Mouse (Mus musculus): Measurements from ENCODE around the gene Nucb2.

The Nucb2 gene

DNA sequence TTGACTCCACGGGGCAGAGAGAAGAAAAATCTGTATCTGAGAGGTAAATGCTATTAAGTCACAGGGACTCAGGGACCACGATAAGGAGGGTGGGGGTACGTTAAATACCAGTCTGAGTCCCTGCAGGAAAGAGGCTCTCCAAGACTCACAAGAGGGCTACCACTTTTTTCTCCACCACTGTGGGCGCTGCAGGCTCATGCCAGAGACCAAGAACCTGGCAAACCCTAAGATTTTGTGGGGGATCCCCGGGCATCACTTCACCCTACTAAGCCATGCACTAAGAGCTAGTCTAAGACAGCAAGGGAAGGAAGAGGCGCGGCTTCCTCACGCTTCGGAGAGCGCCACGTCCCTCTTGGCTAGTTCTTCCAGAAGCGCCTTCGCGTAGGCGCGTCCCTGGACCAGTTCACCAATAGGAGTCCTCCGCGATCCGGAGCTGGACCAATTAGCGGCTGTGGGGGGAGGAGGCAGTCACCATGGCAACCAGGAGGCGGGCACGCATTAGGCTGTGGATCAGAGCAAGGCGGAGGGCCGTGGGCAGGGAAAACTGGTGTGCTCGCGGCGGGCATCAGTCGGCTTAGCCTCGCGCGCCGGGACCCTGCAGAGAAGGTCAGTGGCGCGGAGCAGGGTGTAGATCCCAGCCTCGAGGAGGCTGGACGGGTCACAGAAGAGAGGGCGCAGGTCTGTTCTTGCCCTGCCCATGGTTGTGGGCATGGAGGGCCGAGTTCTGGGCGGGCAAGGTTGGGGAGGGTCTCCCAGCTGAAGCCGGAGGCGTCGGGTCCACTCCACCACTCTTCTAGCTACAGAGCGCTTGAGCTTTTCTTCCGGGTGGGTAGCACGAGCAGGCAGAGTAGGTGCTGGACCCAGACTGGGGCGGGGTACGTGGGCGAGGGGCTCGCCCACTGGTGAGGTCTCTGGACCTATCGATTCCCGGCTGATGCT is at the start of gene Nucb2:
Gene Nucb2 (plus strand): TSS at position 491 of the 939 bp plus-strand sequence.
- DNase-seq, result peak; percentile 98 to 100

DNA sequence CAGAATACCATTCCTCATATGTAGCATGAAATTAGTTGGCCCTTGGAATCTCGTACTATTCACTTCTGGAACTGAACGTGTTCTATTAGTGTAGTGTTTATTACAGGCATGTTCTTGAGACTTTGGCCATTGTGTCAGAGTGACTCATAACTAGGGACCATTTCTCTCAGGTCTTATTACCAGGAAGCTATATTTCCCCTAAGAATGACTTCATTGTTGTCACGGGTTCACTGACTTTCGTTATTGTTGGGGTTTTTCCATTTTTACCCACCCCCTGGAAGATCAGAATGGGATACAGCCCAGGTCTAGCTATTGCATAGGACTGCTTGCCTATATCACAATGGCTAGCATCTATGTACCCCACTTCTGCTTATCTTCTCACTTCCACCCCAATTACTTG is 47.2 kb upstream of the Nucb2 start:
- no peak for DNase-seq

DNA sequence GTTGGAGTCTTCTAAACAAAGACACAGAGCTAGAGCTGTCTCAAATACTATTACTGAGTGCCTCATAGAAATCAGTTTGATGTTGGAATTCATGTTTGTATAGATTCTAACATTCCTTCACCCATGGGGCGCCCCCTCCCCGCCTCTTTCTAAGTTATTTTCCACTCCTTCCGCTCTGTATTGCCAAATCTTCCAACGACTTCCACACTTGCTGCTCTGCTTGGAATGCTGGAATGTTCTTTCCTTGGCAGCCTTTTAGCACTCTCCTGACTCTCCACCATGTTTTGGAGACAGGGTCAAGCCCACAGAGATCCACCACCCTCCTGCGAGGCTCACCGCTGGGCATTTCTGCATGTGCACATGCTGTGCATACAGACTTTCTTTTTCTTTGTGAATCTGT is 46.8 kb upstream of the Nucb2 start:
- DNase-seq, result no peak

DNA sequence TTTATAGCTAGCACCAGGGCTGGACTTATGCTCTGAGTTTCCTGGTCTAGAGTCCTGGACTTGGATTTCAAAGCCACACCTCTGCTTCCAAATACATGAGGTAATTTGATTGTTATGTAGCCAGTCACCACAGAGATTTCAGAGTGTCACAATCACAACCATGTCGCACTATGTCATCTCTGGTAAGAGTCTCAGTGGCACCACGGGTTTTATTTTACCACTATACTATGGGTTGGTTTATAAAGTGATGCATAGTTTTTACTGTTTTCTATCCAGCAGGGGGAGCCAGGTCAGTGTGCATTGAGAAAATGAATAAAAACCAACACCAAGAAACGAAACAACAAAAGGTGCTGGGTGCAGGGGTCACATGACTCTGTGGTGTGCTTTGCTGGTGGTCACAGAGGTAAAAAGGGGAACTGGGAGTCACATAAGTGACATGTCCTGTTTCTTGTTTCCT is 45.2 kb upstream of the Nucb2 start:
- DNase-seq, result peak in 1 of 2 experiments; percentile 4

DNA sequence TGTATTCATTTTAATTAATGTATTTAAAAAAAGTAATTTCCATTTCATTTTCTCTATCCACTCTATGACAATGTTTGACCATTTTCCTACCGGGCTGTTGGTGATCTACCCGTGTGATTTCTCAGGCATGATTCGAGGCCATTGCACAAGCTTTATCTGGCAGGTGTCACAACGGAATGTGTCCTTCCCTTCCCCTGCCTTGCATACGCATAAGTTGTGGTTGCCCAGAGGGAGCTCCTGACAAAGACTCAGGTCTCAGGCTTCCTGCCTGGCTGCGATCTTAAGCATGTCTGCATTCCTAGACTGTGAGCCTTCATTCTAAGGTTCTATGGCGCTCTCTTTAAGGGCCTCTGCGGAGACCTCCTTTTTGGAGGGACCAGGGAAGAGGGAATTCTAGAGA is 42.1 kb upstream of the Nucb2 start:
- no peak for DNase-seq

DNA sequence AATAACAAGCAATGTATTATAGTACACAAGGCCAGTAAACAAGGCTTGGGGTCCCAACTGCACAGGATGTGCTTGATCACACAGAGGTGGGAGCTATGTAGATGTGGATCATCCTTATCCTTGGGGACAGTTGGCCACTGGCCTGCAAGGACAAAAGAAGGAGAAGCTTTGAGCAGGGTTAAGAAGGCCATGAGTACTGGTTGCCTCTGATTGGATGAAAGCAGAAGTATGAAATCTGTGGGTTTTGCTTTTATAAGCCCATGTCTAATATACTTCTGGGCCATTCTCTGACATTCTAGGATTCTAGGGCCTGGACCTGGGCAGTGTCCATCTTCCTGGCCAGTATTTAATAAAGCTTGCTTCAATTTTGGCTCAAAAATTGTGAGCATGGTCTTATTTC is 28.3 kb upstream of the Nucb2 start:
- no peak for DNase-seq

DNA sequence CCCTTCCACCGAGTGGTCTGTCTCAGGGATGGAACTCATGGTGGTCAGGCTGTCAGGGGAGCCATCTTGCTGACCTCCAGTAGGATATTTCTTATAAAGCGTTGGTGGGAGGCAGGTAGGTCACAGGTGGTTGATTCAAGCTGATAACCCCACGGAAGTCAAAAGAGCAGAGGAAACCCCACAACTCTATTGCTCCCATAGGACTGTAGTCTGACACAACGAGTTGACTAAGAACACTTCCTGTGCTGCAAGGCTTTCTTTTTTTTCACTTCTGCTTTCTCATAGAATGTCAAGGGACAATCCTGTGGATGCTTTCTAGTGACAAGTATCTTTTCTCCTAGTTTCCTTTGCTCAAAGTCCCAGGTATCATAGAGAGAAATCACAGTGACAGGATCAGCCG is 27.9 kb upstream of the Nucb2 start:
- no peak for DNase-seq

DNA sequence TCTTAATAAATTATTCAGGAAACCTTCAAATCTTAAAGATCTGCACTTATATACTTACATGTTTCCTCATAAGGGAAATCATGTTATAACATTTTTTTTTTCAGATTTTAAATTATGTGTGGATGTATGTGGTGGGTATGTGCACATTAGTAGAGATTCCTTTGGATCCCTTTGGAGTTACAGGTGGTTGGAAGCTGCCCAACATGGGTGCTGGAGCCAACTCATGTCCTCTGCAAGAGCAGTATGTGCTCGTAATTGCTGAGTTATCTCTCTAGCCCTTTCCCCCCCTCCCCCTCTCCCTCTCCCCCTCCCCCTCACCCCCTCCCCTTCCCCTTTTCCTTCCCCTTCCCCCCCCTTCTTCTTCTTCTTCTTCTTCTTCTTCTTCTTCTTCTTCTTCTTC is 21.1 kb upstream of the Nucb2 start:
- DNase-seq, result peak in 1 of 2 experiments; percentile 27

DNA sequence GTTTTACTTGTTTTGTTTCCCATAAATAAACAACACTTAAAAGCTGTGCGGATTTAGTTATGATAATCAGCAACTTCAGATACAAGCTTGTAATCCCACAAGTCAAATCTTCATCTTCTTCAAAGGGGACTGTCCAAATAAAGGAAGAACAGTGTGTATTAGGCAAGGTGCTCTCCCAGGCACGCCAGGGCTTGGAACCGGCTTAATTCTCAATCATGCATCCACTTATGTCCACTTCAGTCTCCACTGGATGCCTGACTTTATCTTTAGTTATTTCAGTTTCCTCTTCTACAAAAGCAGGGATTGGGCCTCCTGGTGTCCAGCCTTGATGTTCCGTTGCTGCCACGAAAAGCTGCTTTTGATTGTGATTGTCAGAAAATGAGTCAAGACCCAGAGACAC is 20.4 kb upstream of the Nucb2 start:
- DNase-seq, result no peak

DNA sequence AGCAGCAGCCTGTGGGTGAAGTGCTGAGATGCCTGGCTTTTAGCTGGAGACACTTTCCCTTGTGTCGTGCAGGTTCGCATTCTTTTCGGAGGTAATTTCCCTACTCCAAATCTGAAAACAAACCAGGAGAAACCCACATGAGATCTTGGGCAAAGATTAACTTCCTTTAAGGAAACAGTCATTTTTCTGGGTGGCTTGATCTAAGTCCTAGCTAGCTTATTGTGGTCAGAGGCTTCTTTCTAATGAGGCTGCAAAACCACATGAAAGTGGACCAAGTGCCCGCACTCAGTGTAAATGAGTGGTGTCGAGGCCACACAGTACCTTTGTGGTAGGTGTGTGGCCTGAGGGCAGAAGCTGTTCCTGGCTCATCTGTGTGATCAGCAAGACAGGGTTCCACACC is 20.0 kb upstream of the Nucb2 start:
- DNase-seq, result no peak

DNA sequence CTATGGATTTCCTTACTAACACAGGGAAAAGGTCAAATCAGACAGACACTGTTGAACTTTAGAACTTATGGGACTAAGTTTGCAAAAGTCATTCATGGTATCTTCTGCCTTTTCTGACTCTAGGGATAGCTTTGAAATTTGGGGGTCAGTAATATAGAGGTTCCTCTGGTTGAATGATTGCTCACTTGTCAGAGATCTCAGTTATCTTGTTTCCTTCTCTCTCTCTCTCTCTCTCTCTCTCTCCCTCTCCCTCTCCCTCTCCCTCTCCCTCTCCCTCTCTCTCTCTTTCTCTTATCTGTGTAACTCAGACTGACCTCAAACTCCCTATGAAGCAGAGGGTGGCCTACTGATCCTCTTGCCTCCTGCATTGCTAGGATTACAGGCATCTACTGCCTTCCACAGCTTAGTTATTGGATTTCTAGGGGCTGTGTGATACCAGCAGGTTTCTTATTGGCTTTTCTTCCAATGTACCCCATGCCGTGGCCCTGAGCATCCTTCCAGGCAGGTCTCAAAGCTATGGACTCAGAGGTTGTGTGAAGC is 19.0 kb upstream of the Nucb2 start:
- no peak for DNase-seq

DNA sequence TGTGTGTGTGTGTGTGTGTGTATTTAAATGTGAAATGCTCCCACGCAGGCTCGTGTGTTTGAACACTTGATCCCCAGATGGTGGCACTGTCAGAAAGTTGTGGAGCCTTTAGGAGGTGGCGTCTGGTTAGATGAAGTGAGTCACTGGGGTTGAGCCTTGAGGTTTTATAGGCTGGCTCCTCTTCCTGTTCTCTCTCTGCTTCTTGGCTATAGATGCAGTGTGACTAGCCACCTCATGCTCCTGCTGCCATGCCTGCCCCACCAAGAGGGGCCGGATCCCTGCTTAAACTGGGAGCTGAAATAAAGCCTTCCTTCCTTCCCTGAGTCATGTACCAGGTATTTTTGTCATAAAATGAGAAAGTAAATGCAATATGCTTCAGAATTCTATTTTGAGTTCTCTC is 13.1 kb upstream of the Nucb2 start:
- DNase-seq, result no peak

DNA sequence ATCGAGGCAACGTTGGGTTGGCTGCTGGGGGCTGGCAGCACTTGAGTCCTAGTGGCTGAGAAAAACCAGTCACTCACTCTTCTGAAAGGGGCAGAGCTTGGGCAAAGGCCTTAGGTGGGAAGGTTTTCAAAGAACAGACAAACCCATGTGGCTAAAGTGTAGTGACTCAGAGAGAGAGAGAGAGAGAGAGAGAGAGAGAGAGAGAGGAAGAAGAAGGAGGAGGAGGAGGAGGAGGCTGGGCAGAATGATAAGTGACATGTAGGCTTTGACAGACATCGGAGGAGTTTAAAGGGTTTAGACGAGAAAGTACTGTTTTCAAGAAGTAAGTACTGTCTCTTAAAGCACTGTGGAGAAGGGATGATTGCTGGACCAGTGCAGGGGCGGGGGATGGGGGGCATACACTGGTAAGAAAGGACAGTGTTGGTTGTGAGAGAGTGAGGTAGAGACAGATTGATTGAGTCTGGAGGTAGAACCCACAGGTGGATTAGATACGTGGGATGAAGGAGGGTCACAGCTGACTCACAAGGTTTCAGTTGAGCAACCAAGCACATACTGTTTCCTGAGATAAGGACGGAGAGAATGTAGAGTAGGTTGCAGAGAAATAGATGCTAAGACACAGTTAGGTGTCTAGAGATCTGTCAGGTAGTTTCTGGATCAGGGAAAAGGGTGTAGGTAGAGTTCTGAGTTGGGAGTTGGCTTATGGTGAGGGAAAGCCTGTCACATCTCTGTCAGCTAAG is 10.7 kb upstream of the Nucb2 start:
- no peak for DNase-seq

DNA sequence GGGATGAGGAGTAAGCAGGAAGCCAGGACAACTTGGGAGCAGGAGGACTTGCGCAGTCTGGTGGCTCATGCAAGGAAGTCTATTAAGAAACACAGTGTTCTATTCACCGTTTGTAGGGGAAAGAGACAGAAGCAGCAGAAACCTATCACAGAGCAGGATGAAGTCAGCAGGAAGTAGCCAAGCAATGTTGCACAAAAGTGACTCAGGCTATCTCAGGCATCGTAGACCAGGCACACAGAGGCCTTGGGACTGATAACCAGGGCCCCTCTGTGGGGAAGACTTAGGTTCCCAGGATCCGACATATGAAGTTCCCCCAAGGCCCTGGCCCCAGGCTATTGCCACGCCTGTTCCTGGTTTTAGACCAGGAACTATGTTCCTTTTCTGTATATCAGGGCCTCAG is 9.6 kb upstream of the Nucb2 start:
- DNase-seq, result no peak

DNA sequence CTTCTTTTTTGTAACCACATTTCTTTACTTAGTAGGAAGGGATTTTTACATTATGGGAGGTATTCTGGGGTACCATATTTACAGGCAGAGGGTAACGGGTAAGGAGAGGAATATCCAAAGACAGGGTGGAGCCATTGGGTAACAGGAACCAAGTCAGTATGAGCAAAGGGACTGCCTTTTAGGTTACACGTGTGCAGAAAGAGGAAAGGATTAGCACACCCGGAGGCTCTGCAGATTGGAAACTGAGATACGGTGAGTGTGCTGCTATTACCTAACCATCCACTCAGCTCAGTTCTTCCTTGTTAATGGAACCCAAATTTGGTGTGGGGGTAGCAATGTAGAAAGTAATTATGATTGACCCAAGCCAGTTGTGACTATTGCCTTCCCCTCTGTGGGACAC is 7.4 kb upstream of the Nucb2 start:
- DNase-seq, result no peak

DNA sequence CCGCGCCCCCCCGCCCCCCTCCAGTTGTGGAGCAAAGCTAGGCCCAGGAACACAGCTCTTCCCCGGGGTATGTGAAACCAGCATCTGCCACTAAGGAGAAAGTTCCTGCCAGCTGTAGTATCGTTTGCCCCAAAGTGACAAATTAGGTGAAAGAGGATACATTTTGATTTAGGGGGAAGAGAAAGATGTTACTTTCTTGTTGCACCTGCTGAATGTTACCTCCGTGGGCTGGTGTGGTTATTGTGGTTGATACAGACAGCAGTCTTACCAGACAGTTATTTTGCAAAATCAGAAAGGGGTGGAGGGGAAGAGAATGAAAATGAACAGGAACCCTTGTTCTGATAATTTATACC is 625 bp downstream of the Nucb2 start:
- no peak for DNase-seq

DNA sequence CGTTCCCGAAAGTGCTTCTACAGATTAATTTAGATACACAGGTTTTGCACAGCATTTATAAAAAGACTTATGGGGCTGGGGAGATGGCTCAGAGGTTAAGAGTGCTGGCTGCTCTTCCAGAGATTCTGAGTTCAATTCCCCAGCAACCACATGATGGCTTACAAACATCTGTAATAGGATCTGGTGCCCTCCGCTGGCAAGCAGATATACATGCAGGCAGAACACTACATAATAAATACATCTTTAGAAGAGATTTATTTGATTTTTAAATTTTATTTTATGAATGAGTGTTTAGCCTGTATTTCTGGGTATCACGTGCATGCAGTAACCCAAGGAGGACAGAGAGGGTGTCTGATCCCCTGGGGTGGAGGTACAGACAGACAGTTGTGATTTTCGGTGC is 9.9 kb downstream of the Nucb2 start:
- DNase-seq, result no peak

DNA sequence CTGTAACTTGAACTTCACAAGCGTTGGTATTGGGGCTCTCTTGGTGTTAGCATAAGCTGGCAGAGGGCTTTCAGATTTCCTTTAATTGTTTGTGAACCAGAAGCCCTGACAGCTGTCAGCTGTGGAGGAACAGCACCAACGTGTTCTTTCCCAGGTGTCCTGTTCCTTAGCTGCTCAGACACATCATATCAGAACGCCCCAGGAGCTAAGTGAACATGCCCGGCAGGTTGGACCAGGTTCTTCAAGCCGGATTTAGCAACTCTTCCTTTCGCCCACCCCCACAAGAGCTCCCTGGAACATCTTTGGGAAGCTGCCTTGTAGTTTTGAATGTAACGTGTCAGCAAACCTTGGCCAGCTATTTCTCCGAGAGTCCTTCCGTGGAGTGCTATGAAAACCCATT is 10.4 kb downstream of the Nucb2 start:
- no peak for DNase-seq

DNA sequence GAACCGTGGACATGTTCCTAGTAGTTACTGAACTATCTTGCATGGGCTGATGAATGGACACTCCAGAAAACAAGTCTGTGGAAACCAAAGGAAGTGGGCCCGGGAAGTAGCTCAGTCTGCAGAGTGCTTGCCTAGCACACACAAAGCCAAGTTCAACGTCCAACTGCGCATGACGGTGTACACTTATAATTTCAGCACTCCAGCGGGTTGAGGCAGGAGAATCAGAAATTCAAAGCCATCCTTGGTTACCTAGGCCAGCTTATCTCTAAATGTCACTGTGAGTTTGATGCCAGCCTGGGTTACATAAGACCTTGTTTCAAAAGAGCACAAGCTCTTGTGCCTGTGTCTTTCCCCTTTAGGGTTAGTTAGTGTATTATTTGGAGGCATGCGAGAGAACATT is 10.9 kb downstream of the Nucb2 start:
- DNase-seq, result no peak

DNA sequence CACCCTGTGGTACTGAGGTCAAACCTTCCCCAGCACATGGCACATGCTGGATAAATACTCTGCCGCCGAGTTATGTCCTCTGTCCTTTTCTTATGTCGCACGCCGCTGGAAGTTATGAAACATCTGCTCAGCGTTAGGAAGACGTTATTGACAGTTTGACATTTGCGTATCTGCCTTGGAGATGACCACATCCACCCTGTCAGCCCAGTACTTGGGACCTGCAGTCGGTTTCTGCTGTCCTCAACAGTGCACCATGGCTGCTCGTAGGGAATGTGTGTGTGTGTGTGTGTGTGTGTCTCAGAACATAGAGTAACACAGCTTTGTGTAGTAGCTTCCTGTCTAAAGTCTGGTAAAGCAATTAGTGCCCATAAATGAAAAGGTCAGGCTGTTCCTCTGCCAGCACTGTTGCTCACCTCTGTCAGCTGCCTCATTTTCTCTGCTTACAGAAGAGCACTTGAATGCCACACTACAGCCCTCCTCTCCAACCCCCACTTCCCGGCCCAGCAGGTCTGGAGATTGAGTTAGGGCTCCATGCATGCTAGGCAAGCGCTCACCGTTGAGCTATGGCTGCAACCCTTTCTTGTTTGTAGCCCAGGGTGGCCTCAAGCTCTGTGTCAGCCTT is 11.5 kb downstream of the Nucb2 start:
- no peak for DNase-seq

DNA sequence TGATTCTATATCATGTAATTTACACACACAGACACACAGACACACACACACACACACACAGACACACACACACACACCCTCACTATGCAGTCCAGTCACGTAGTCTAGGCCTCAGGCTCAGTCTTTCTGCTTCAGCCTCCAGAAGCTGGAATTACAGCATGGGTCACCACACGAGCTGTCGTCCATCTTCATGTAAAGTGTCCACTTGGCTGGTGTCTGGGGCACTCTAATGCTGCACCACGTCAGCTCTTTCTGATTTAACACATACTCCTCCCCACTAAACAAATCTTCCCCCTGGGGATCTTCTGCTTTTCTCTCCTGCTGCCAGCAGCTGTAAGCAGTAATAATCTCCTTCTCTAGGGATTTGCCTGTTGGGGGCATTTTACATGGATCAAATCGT is 13.1 kb downstream of the Nucb2 start:
- DNase-seq, result no peak

DNA sequence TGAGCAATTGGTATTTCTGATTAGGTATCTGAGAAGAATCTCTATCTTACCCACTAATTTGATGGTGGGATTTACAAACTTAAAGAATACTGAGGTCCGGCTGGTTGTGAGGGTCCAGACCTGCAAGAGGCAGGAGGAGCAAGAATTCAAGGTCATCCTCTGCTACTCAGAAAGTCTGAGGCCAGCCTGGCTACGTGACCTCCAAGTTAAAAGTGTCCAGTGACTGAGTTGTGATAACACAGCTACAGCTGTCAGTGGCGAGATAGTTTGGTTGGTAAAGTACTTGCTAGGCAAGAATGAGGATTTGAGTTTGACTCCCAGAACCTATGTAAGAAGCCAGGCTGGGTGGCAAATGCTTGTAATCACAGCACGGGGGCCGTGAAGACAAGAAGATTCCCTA is 14.0 kb downstream of the Nucb2 start:
- DNase-seq, result no peak

DNA sequence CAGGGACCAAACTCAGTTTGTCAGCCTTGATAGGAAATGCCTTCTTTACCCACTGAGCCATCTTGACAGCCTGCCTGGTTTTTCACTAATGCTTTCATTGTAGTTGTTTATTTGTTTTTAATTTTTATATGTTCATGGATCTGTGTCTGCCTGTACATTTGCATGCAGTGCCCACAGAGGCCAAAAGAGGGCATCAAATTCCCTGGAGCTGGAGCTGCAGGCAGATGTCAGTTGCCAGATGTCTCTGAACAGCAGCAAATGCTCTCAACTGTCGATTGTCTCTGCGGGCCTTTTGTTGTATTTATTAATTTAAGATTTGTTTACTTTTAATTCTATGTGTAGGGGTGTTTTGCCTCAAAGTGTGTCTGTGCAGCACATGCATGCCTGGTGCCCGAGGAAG is 15.6 kb downstream of the Nucb2 start:
- no peak for DNase-seq

DNA sequence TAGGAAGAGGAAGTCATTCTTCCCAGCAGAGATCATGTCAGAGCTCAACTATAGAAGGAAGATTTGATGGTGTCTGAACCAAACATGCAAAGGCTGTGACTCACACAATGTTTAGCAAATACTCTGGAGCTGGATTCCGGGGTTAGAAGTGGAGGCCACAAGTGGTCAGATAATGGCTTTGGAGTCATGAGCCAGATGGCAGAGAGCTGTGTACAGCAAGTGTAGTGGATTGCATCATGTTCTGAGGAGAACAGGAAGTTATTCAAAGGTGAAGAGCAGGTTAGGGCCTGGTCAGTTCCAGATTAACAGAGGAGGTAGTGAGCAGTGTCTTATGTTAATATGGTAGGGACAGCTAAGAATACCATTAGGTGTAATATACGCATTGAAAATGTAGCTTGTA is 20.4 kb downstream of the Nucb2 start:
- DNase-seq, result no peak

Measured in cerebellum, adult 18-20 months (tissue).